Mouse (Mus musculus): ENCODE measurements around the gene Usp10. TPM values are rescaled to one million over a fixed set of nuclear protein-coding genes. Genes with fewer than 3 reads are reported as not detected.

Usp10 gene
- total RNA-seq, 2 experiments from 2014 or later: 48.1 to 49.2 TPM

DNA sequence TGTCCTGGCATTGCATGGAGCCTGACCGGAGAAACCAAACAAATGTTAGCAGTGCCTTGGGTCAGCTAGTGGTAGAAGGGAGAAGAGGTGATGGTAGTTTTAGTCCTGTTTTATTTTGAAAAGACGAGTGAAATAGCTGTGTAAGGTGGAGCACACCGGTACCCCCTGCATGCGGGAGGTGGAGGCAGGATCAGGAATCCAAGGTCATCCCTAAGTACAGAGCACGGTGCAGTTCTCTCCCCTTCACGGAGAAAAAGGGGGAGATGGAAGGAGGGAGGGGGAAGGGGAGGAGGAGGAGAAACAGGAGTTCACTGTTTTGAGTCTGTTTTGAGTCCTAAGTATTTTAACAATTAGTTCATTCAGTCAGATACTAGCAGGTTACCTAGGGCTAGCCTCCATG, 2.5 kb downstream of the Usp10 start:
- intact Hi-C loops (cut with DNase I): no loop called here
- no peak for DNase-seq

DNA sequence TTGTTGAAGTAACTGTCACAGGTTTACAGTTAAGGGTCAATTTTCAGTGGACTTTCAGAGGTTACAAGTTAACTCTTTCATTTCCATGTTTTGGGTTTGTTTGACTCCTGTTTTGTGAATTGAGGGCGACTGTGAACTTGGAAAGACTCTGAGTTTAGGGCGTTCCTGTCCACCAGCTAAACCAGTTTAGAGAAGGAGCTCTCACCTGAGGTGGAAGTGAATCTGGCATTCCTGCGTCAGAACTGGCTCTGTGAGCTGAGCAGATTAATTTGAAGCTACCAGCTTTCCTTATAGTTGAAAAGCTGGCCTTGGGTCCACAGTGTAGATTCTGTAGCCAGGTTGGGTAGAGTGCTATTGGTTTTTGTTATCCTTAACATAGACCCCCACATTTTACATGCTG, 3.0 kb downstream of the Usp10 start:
- DNase-seq: no peak
- intact Hi-C loops (cut with DNase I): no loop called here

DNA sequence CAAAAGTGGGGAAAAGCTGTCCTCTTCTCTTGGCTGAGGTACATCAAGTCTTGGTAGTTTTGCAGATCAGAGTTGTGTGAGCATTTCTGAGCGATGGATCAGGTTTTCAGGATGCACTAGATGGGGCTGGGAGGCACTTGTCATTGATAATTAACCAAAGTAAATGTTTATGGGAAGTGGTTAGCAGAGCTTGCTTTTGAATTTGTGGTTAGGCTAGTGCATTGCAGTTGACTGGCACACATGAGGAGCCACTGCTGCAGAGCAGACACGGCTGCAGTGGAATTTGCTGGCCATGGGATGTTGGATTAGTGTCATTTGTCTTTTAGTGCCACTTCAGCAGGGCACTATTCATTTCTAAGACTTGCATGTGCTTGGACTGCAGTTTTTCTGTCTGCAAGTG, 4.0 kb downstream of the Usp10 start:
- intact Hi-C loops (cut with DNase I): no loop called here

GRCm38 (mm10) chr8:119915298-119915697, 5.1 kb downstream of the Usp10 start:
- intact Hi-C loops (cut with DNase I): no loop called here
- no peak for DNase-seq

More for the DNA sequence above, 4.0 kb downstream of the Usp10 start:
- no peak for DNase-seq

DNA sequence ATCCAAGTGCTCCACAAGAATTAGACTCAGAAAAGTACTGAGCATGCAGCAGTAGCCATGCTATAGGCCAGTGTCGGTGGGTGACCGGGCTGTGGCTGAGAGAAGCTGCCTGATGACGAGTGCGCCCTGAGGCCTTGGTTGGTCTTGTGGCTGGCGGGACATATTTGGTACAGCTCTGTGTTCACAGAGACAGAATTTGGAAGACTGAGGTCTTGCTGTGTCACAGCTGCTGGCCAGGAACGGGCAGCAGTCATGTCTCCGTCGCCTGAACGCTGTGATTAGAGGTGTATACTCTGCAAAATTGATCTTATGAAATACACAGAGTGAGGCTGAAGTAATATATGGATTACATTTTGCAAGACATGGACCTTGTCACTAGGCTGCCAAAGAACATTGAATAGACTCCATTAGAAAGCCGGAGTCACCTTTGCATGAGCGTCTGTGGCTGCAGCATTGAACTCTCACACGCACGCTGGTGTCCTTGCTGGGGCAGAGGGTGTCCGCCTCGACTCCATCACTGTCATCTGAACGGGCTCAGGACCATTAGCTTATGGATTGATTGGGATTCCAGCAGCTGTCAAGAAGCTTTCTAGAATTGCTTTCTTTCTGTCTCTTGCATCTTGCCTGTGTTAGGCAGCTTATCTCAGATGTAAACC, 6.2 kb downstream of the Usp10 start:
- intact Hi-C loops (cut with DNase I): no loop called here
- DNase-seq: no peak

- DNase-seq: no peak
These were observed 7.3 kb downstream of the Usp10 start for GRCm38 (mm10) chr8:119917415-119917814.

DNA sequence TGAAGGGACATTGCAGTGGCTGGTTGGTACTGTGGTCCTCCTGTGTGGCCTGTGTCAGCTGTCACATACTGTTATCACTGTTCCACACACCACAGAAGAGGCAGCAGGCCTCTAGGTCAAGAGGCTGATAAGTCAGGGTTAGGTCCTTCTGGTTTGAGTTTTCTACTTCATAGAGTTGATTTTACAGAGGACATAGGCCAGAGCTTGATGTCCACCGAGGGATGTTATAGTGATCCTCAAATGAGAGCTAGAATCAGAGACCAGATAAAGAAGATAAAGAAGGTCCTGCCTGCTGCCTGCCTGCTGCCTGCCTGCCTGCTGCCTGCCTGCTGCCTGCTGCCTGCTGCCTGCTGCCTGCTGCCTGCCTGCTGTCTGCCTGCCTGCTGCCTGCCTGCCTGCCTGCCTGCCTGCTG, 8.0 kb downstream of the Usp10 start:
- no peak for DNase-seq
- intact Hi-C loops (cut with DNase I): no loop called here

More at GRCm38 (mm10) chr8:119917415-119917814, 7.3 kb downstream of the Usp10 start:
- intact Hi-C loops (cut with DNase I): no loop called here

DNA sequence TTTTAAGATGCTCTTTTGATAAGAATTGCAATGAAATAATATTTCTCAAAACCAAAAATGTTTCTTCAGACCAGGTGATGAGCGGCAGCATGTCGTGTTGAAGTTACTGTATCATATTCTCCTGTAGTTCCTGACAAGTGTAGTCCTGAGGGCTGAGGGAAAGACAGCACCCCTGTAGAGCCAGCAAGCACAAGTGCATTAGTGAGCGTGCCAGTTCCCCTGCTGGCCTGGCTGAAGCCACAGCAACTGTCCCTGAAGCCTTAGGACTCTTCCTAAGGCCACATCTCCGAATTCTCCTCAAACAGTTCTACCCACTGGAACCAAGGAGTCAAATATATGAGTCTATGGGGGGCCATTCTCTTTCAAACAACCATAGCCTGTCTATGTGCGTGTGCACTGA, 13.1 kb downstream of the Usp10 start:
- intact Hi-C loops (cut with DNase I): loop anchor here (10.0 kb wide), 1 partner anchor 228 kb away; no protein-coding TSS in a partner anchor
- DNase-seq: no peak

- intact Hi-C loops (cut with DNase I): loop anchor here (5.0 to 10.0 kb wide), 2 partner anchors 38 to 231 kb away; no protein-coding TSS in a partner anchor
- no peak for DNase-seq
These were observed 15.3 kb downstream of the Usp10 start for GRCm38 (mm10) chr8:119925428-119925827.

DNA sequence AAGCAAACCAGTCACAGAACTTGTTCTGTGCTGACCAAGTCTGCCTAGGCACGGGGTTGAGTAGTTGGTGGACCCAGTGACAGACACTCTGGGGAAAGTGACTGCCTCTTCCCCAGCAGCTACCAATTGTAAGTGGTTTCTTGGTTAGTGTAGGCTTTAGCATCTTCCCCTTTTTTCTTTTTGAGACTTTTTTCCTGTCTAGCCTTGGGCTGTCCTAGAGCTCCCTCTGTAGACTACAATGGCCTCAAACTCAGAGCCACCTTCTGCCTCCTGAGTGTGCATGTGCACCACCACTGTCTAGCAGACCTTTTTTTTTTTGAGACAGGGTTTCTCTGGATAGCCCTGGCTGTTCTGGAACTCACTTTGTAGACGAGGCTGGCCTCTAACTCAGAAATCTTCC, 16.3 kb downstream of the Usp10 start:
- DNase-seq: peak in 1 of 2 experiments; percentile 23
- intact Hi-C loops (cut with DNase I): loop anchor here (1.0 to 10.0 kb wide), 3 partner anchors 39 to 232 kb away; no protein-coding TSS in a partner anchor

DNA sequence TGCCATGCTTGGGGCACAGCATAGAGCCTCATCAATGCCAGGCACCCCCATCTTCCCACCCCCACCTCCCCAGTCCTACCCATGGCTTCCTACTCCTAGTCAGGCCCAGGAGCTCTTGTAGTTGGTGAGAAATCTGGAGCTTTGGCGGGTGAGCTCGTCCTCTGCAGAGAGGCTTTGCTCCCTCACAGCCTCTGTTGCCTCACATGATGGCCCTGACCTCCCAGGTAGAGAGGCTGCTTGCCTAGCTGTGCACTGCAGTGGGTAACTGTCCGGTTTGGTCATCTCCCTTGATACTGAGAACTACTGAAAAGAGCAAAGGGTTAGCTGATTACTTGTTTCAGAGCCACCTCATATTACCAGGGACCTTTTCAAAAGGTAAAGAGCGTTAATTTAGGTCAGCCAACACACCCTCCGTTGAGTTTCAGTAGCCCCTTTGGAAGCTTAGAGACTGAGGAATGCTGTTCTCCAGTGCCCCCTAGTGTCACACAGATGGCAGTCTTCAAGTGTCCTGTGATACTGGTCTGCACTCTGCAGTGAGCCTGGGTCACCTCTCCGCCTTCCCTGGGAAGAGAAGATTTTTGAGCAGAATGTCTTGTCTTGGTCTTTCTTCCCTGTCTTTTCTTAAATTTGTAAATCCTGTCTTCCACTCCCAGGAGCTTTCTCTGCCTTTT, 17.4 kb downstream of the Usp10 start:
- intact Hi-C loops (cut with DNase I): loop anchor here (5.0 to 10.0 kb wide), 2 partner anchors 40 to 233 kb away; no protein-coding TSS in a partner anchor
- peak; percentile 42 to 64 for DNase-seq

DNA sequence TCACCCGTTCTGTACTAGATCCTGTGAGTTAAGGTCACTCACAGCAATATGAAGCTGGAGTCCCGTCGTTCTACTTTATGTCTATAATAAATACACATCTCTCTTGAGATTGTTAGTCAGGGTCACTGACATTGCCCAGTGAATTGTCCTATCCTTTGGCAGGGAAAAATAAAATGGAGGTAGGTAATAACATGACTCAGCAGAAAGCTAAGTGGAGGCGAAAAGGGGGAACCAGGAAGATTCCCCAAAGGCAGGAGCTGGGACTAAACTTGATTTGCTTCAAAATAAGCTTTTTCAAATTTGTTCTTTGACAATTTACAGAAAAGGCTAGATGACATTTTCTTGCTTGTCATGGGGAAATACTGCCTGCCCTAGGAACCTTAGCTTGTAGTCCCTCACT, 21.2 kb downstream of the Usp10 start:
- intact Hi-C loops (cut with DNase I): no loop called here

DNA sequence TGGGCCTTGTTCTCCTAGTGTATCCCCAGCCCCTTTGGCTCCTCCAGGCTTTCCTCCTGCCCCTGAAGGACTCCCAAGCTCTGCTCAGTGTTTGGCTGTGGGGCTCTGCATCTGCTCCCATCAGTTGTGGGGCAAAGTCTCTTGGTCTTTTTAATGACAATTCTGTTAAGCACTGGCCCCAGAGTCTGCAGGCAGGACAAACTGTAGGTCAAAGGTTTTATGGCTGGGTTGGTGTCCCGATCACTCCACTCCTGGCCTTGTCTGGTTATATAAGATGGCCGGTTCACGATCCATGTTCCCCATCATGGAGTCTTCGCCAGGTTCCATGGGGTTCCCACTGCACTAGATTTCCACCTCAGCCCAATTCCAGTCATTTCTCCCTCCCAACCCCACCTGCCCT, 23.5 kb downstream of the Usp10 start:
- intact Hi-C loops (cut with DNase I): no loop called here
- DNase-seq: no peak

More for the DNA sequence above, 21.2 kb downstream of the Usp10 start:
- no peak for DNase-seq

GRCm38 (mm10) chr8:119935541-119935940, 25.4 kb downstream of the Usp10 start:
- intact Hi-C loops (cut with DNase I): no loop called here
- peak in 1 of 2 experiments; percentile 42 for DNase-seq

DNA sequence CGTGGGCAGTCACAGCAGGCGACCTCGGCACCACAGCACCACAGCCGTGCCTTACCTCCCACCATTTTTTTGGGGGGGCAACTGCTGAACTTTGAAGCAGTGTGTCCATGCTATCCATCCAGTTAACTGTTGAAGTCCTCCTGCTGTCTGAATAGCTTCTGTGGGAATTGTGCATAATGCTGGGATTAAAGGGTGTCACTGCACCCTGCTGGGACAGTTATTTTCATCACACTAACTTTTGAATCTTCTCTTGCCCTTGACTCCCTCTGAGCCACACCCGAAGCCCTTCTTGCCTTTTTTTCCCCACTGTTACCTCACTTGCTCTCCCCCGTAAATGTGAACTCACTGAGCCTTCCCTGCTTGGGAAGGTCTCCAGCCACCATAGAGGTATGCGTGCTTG, 28.3 kb downstream of the Usp10 start:
- intact Hi-C loops (cut with DNase I): no loop called here
- no peak for DNase-seq

- no peak for DNase-seq
- intact Hi-C loops (cut with DNase I): no loop called here
These were observed 29.2 kb downstream of the Usp10 start for GRCm38 (mm10) chr8:119939336-119939735.

DNA sequence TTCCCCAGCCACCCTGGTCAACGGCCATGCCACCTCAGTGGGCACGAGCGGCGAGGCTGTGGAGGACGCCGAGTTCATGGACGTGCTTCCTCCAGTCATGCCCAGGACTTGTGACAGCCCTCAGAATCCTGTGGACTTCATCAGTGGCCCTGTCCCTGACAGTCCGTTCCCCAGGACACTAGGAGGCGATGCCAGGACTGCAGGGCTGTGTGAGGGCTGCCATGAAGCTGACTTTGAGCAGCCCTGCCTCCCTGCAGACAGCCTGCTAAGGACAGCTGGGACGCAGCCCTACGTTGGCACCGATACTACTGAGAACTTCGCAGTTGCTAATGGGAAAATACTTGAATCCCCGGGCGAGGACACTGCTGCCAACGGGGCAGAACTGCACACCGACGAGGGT, 31.3 kb downstream of the Usp10 start:
- intact Hi-C loops (cut with DNase I): loop anchor here (5.0 to 10.0 kb wide), 2 partner anchors 41 to 213 kb away; no protein-coding TSS in a partner anchor

DNA sequence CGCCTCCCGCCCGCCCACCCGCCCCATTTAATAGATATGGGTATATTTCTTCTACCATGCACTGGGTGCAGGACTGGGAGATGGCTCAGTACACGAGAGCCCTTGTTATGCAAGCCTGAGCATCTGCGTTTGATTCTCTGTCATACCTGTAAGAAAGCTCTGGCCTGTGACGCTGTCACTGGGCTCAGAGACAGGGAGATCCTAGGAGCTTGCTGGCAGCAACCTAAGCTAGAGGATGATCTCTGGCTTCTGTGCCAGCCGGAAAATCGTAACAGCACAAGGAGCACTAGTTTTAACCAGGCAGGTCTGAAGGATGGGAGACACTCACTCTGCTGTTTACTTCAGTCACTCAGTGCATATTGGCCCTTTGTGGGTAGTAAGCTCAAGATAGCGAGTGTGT, 33.5 kb downstream of the Usp10 start:
- no peak for DNase-seq
- intact Hi-C loops (cut with DNase I): loop anchor here (5.0 to 10.0 kb wide), 2 partner anchors 39 to 211 kb away; no protein-coding TSS in a partner anchor

More for the DNA sequence above, 31.3 kb downstream of the Usp10 start:
- DNase-seq: no peak

GRCm38 (mm10) chr8:119944096-119944811, 34.1 kb downstream of the Usp10 start:
- intact Hi-C loops (cut with DNase I): loop anchor here (5.0 to 10.0 kb wide), 2 partner anchors 38 to 211 kb away; no protein-coding TSS in a partner anchor
- peak; percentile 77 to 86 for DNase-seq

GRCm38 (mm10) chr8:119946326-119946865, 36.2 kb downstream of the Usp10 start:
- intact Hi-C loops (cut with DNase I): loop anchor here (10.0 kb wide), 1 partner anchor 208 kb away; no protein-coding TSS in a partner anchor
- DNase-seq: no peak
